Mouse (Mus musculus) kidney, adult 2 months (tissue): ENCODE results near the gene Lypd9. TPM values are rescaled to one million over a fixed set of nuclear protein-coding genes. Genes with fewer than 3 reads are reported as not detected.

Source experiments
- DNase-seq: peaks from one replicate; pipeline ENCODE4 v3.0.0; 2021
- H3K27ac ChIP-seq: fragments of 200-500 bp; 2 replicates; pipeline ENCODE4 v1.5.1; 2012; ENCODE audit warnings: low read depth, low read length, control low read depth, inconsistent platforms; ENCODE audit not compliant: insufficient read depth
- H3K27me3 ChIP-seq: fragments of 200-500 bp; replicated peaks from 2 replicates; pipeline ENCODE4 v1.6.1; 2012; ENCODE audit warnings: mild to moderate bottlenecking, moderate library complexity, low read length, inconsistent platforms; ENCODE audit not compliant: control insufficient read depth, insufficient read depth
- H3K36me3 ChIP-seq: fragments of 200-500 bp; 2 replicates; pipeline ENCODE4 v1.6.1; 2012; ENCODE audit warnings: mild to moderate bottlenecking, moderate library complexity, low read length, inconsistent platforms; ENCODE audit not compliant: control insufficient read depth, insufficient read depth
- H3K4me1 ChIP-seq: fragments of 200-500 bp; 2 replicates; pipeline ENCODE4 v1.6.1; 2011; ENCODE audit warnings: low read length; ENCODE audit not compliant: control insufficient read depth, insufficient read depth
- H3K4me3 ChIP-seq: fragments of 200-500 bp; 2 replicates; pipeline ENCODE4 v1.5.1; 2011; ENCODE audit warnings: mild to moderate bottlenecking, low read depth, low read length, control low read depth; ENCODE audit not compliant: insufficient read depth
- CTCF ChIP-seq: fragments of 200-500 bp; conservative IDR thresholded peaks from 2 replicates; pipeline ENCODE4 v1.5.1; 2011; ENCODE audit warnings: low read depth, mild to moderate bottlenecking, control low read depth, low read length, moderate library complexity, mixed read lengths; ENCODE audit not compliant: insufficient read depth, insufficient read length
- POLR2A ChIP-seq: fragments of 200-500 bp; IDR thresholded peaks from one replicate; pipeline ENCODE4 v1.6.1; 2011; ENCODE audit warnings: low read depth, low read length, control low read depth
- WGBS: fragments of 180-500 bp; shearing (Covaris S2); methylation state at CpG from one replicate; pipeline ENCODE4 v1.1.7; 2018; 5-methylcytosine and 5-hydroxymethylcytosine counted together
- polyA plus RNA-seq: library from polyadenylated mRNA; depleted of rRNA; stranded (reverse); fragments of >200 nt; gene quantifications from 2 replicates; pipeline ENCODE4 v1.2.3, GENCODE M21; 2012; rRNA removed

Lypd9 gene
- polyA plus RNA-seq, 1 experiment = not detected

DNA sequence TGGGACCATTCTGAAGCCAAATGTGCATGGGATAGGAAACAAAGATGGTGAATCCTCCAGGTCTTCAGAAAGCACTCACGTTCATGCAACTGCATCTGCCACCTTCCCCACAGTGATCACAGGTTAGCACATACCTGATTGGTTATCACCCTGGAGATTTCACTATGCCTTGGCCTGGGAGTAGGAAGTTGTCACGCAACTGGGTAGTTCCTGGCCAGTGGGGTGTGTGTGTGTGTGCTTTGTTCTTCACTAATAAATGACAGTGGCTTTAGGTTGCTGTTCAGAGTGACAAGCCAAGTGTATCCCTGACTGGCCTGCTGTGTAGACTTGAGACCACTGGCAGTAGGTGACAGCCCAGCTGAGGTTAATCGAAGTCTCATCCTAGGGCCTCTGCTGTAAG, 20.5 kb downstream of the Lypd9 start, which contains the start of gene Gm12253:
TSS of gene Gm12253 (plus strand) at position 301 of the 400 bp plus-strand sequence.
- Histone ChIP-seq H3K27me3 (no peaks in the 10 kb centered on the region; the same call in 1 of the 2 replicates), H3K4me3 (no peak within 1 kb of the TSS), H3K4me1 (no peaks in the 10 kb centered on the region), H3K27ac (no peak within 1 kb of the TSS), H3K36me3 (no peaks in the 10 kb centered on the region)
- DNase-seq = no peak
- WGBS = 80% methylated on average over 3 of the region's 3 CpGs
- TF ChIP-seq CTCF (no peak), POLR2A (no peak)

DNA sequence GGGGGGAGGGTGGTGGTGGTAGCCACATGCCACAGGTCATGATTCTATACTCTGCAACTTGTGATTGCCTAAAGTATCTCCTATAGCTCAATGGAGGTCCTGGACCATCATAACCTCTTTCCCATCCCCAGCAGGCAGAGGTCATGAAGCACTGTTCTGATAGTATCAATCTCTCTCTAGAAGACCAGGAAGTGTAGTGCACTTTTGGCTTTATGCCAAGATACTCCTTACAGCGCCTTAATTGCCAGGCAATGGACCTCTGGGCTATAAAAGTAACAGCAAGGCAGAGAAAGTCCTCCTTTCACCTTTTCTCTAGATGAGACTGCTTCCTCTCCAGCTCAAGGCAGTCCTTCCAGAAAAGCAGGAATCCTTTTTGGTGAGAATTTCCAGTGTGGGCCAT, 31.9 kb downstream of the Lypd9 start, which contains the start of gene 1810065E05Rik:
TSS of gene 1810065E05Rik (plus strand) at position 297 of the 400 bp plus-strand sequence.
- Histone ChIP-seq H3K4me3 (no peak within 1 kb of the TSS), H3K27me3 (no peaks in the 10 kb centered on the region), H3K4me1 (no peaks in the 10 kb centered on the region), H3K36me3 (no peaks in the 10 kb centered on the region), H3K27ac (no peak within 1 kb of the TSS)
- DNase-seq = no peak
- WGBS = 30% methylated on average over 1 of the region's 1 CpGs
- TF ChIP-seq POLR2A (no peak), CTCF (no peak)

DNA sequence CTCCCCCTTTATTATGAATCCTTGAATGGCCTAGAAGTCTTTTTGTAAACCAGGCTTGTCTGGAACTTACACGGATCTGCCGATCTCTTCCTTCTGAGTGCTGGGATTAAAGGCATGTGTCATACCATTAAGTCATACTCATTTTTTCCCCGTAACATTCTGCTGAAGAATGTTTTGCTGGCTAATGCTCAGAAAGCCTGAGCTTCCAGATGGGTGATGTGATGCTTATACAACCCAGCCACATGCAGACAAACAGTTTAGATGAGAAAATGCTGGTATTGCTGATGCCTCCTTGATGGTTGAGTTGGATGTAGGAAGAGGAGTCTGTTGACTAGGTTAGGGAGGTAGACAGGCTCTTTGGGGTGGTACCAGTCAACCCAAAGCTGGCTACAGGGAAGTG, 34.4 kb downstream of the Lypd9 start:
- TF ChIP-seq POLR2A = no peak
- no peak for TF ChIP-seq CTCF
- no peaks in the 10 kb centered on the region for H3K27me3 ChIP-seq
- no peak overlapping the region for H3K27ac ChIP-seq
- DNase-seq = no peak
- no peak overlapping the region for H3K4me3 ChIP-seq
- no peaks in the 10 kb centered on the region for H3K36me3 ChIP-seq
- no peaks in the 10 kb centered on the region for H3K4me1 ChIP-seq
- 82% methylated on average over 3 of the region's 3 CpGs for WGBS

DNA sequence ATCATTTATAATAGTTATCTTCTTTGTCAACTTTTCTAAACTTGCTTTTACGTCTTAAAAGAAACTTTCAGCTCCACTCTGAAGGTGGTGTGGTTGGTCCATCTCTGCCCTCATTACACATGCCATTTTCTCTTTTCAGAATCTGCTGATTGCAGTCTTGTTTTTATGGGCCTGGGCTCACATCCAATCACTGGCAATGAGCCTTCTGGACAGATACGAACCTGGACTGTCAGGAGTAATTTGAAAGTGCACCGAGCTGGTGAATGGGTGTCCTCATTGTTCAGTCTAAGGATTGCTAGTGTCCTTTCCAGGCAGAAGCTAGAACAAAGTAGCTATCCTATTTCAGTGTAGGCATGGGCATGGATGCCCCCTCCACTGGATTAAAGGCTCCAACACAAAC, 44.7 kb downstream of the Lypd9 start:
- 36% methylated on average over 3 of the region's 3 CpGs for WGBS
- TF ChIP-seq POLR2A (no peak), CTCF (no peak)
- Histone ChIP-seq H3K36me3 (no peaks in the 10 kb centered on the region), H3K4me1 (no peaks in the 10 kb centered on the region), H3K27me3 (no peaks in the 10 kb centered on the region), H3K4me3 (no peak overlapping the region), H3K27ac (no peak overlapping the region)
- DNase-seq = peak; percentile 28

DNA sequence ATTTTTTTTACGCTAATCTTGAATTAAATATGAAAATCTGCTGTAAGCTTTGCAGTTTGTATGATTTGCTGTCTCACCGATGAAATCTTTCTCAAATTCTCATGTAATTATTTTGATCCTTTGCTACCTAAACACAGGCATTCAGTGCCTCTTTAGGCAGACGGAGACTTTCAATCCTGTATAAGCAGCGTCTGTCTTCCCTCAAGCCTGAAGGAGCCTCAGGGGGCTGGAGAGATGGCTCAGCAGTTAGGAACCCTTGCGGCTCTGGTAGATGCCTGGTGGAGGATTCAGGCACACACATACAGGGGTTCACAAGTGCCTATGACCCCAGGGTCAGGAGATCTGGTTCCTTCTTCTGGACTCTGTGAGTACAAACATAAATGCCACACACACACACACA, 52.1 kb downstream of the Lypd9 start:
- Histone ChIP-seq H3K36me3 (no peaks in the 10 kb centered on the region), H3K4me3 (no peak overlapping the region), H3K27me3 (no peaks in the 10 kb centered on the region), H3K4me1 (no peaks in the 10 kb centered on the region), H3K27ac (no peak overlapping the region)
- 67% methylated on average over 5 of the region's 5 CpGs for WGBS
- no peak for DNase-seq
- TF ChIP-seq CTCF (no peak), POLR2A (no peak)

DNA sequence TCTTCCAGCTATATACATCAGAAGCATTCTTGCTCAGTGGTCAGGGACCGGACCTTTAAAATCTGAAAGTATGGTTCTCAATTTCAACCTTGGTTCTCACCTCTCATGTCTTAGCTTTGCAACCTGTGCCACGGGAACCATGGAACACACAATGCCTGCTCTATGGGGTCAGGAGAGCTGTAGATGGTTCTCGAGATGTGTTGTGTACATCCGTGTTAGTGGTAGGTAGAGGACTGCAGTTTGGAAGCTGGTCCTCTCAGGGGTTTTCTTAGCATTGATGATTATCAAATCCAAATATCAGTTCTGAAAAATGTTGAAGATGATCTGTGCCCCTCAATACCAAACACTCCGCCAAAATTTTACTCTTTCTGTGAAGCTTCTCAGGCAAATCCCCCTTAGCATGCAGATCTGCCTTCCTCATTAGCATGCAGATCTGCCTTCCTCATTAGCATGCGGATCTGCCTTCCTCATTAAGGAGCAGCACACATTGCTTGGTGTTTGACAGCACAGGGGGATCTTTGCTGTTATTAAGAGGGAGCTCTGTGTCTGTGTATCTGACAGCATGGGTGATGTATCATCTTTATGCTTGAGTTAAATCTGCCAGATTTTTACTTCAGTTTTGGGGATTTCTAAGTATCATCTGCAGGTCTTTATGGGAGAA, 52.6 kb downstream of the Lypd9 start:
- Histone ChIP-seq H3K27ac (no peak overlapping the region), H3K36me3 (no peaks in the 10 kb centered on the region), H3K27me3 (no peaks in the 10 kb centered on the region), H3K4me1 (no peaks in the 10 kb centered on the region), H3K4me3 (no peak overlapping the region)
- 65% methylated on average over 6 of the region's 6 CpGs for WGBS
- DNase-seq = no peak
- no peak for TF ChIP-seq POLR2A
- TF ChIP-seq CTCF = no peak

Other genes starting within 250 kb of the Lypd9 start
- not detected in 2 replicates for gene 4930438A08Rik, start 178.1 kb downstream of the Lypd9 start, polyA plus RNA-seq
- gene Zfp692, start 145.9 kb downstream of the Lypd9 start, polyA plus RNA-seq = 14.8 and 20.8 TPM in 2 replicates
- 30.8 and 38.3 TPM in 2 replicates for gene Zfp672, start 122.6 kb downstream of the Lypd9 start, polyA plus RNA-seq
- 29.7 and 32.8 TPM in 2 replicates for gene Sh3bp5l, start 122.2 kb downstream of the Lypd9 start, polyA plus RNA-seq
- 0.22 and 0.31 TPM in 2 replicates for gene Lypd8, start 73.9 kb downstream of the Lypd9 start, polyA plus RNA-seq
- gene 1810065E05Rik, start 31.8 kb downstream of the Lypd9 start, polyA plus RNA-seq = not detected in 2 replicates
- gene Gm12253, start 20.4 kb downstream of the Lypd9 start, polyA plus RNA-seq = not detected in 2 replicates
- gene Olfr30, start 9.3 kb upstream of the Lypd9 start, polyA plus RNA-seq = not detected in 2 replicates
- gene Olfr332, start 39.6 kb upstream of the Lypd9 start, polyA plus RNA-seq = not detected in 2 replicates
- gene Olfr331, start 49.6 kb upstream of the Lypd9 start, polyA plus RNA-seq = not detected in 2 replicates
- gene Olfr330, start 81.9 kb upstream of the Lypd9 start, polyA plus RNA-seq = not detected in 2 replicates
- gene Olfr329-ps, start 93.5 kb upstream of the Lypd9 start, polyA plus RNA-seq = not detected in 2 replicates
- gene Olfr328, start 102.7 kb upstream of the Lypd9 start, polyA plus RNA-seq = not detected in 2 replicates
- not detected in 2 replicates for gene Olfr224, start 117.6 kb upstream of the Lypd9 start, polyA plus RNA-seq
- gene Olfr325, start 124.8 kb upstream of the Lypd9 start, polyA plus RNA-seq = not detected in 2 replicates
- not detected in 2 replicates for gene Olfr324, start 142.2 kb upstream of the Lypd9 start, polyA plus RNA-seq
- gene 2210407C18Rik, start 163.2 kb upstream of the Lypd9 start, polyA plus RNA-seq = not detected in 2 replicates
- not detected in 2 replicates for gene Olfr323, start 177.6 kb upstream of the Lypd9 start, polyA plus RNA-seq
- not detected in 2 replicates for gene Trim58, start 187.5 kb upstream of the Lypd9 start, polyA plus RNA-seq
- not detected in 2 replicates for gene Olfr322, start 205.9 kb upstream of the Lypd9 start, polyA plus RNA-seq
- gene Olfr320, start 228.2 kb upstream of the Lypd9 start, polyA plus RNA-seq = not detected in 2 replicates
- not detected in 2 replicates for gene Olfr319, start 246.2 kb upstream of the Lypd9 start, polyA plus RNA-seq